Mouse (Mus musculus): ENCODE measurements around the gene Trpm8. TPM values are rescaled to one million over a fixed set of nuclear protein-coding genes. Genes with fewer than 3 reads are reported as not detected.

Gene Trpm8
- total RNA-seq, 2 experiments from 2014 or later, result not detected

DNA sequence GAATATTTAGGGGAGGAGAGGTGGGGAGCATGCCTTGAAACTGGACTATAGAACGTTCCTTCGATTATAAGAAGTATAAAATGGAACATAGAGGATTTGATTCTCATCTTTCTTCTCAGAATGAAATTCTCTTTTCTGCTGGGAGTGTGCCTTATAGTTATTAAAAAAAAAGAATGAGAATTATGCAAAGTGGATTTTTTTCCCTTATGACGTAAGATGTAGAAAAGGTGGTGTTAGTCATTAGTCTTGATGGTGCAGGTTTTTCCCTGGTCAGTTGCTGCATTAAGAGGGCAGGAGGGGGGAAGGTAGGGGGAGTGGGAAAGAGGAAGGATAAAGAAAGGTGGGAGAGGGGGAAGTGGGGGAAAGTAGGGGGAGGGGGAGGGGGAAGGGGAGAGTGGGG is 4.8 kb downstream of the Trpm8 start:
- no peak for DNase-seq
- intact Hi-C loops (cut with DNase I), result no loop called here

DNA sequence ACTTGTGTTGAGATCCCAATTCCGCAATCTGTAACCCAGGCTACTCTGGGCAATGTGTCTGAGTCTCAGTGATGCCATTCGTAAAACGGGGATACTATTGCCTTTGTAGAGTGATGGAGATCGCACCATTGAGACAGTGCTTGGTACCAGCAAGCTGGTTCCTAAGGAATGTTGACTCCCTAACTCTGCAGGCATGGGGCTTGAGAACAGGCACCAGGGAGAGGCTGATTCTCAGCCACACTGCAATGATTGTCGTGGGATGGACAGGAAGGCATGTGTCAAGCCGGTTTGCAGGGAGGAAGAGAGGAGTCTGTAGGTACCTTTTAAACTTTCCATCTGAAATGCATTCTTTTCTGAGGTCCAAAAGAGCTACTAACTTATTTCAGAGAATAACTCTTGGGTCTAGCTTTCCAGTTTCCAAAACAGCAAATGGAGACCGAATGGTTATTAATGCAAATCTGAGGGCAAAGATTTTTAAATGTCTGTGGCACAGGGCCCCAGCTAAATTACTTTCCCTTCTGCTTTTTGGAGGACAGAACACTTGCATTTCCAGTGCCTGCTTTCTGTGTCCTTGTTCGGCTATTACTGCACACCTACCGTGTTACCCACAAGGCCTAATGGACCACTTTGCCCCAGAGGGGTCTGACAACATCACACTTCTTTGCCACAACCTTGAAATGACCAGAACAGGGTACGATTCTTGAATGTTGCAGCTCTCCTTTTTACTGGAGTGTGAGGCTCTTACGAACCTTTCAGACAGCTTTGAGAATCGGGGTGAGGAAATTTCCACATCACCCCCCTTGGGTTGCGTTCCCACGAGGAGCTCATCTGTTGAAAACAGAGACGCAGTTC is 6.1 kb downstream of the Trpm8 start:
- intact Hi-C loops (cut with DNase I), result no loop called here
- DNase-seq, result no peak

DNA sequence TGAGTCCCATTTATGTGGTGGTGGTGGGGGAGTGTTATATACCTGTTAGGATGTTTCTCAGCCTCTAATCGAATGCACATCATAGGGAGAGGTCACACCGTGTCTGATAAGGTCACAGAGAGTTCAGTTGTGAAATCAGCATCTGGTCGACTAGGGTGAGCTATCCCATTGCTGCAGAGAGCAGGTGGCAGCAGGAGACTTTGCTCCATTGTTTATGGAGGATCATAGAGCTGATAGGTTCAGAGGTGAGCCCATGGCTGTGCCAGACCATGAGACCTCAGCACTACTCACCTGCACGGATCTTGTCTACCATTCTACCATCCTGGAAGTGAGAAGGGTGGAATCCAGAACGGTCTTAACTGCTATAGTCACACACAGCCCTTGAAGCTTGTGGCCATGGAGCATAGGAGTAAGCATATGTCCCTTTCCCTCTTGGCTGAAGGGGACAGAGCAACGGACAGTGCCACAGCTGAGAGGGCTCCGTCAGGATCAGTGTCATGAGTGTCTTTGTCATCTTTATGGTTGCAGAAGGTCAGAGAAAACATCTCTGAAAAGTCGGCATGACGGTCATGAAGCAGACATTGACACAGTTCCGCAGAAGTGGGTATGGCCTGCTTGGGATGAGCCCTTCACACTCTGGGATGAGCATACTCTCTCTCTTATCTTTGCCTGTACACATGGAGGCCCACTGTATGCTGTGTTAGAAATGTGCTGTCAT is 6.9 kb downstream of the Trpm8 start:
- intact Hi-C loops (cut with DNase I), result no loop called here
- no peak for DNase-seq

DNA sequence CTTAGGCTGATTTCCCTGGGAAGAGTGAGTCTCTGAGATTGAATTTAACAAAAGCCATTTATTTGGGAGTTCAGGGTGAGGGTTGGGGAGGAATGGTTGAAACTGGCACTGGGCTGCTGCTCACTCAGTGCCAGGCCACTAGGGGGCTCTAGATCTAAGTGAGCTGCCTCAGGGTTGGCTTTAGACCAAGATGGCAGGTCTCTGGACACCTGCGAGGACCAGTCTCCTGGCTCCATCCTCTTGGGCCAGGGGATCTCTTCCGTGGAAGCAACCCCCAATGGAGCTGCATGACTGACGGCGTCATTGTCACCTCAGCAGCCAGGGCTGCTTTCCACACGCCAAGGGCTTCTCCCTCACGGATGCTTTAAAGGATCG is 7.5 kb downstream of the Trpm8 start:
- intact Hi-C loops (cut with DNase I), result no loop called here

DNA sequence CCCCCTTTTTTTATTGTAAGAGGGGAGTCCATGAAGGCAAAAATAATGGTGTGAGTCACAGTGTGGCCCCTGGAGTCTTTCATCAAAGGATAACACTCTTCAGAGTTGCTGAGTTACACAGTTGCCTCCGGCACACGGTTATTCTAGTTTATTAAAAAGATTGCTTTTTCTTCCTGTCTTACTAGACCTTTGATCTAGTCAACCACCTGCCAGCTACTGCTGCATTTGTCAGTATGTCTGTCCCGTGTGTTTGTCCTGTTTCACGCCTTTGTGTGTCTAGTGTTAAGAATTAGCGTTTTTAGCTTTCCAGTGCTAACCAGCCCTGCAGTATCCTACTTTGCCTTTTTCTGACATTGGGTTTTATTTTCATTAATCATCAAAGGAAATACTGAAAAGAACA is 8.2 kb downstream of the Trpm8 start:
- DNase-seq, result no peak
- intact Hi-C loops (cut with DNase I), result no loop called here

More for the DNA sequence above, 7.5 kb downstream of the Trpm8 start:
- no peak for DNase-seq

DNA sequence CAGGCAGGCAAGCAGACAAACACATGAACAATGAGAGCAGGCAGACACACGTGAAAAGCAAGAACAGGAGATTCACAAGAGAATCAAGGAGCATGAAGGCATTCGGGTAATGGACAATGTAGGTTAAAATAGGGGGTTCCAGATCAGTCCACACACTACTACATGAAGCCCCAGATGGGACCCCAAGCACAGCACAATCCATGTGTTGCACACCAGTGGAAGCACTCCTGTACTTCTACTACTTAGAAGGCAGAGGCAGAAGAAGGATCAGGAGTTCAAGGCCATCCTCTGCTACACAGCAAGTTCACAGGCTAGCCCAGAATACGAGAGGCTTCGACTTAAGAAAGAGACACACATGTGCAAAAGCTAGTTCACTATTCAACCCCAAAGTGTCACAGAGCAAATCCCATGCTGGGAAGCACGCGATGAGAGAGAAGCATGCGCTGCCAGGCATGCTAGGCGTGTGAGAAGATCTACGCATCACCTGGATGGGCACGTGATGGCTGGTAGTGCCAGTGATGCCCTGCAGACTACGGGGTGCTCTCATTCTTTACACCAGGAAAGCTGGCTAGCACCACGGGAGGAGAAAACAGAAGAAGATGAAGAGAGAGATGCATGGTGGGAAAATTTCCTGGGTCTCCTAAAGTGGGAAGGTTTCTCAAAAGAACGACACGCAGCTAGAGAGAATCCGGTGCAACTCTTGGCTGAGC is 8.8 kb downstream of the Trpm8 start:
- intact Hi-C loops (cut with DNase I), result no loop called here
- no peak for DNase-seq

DNA sequence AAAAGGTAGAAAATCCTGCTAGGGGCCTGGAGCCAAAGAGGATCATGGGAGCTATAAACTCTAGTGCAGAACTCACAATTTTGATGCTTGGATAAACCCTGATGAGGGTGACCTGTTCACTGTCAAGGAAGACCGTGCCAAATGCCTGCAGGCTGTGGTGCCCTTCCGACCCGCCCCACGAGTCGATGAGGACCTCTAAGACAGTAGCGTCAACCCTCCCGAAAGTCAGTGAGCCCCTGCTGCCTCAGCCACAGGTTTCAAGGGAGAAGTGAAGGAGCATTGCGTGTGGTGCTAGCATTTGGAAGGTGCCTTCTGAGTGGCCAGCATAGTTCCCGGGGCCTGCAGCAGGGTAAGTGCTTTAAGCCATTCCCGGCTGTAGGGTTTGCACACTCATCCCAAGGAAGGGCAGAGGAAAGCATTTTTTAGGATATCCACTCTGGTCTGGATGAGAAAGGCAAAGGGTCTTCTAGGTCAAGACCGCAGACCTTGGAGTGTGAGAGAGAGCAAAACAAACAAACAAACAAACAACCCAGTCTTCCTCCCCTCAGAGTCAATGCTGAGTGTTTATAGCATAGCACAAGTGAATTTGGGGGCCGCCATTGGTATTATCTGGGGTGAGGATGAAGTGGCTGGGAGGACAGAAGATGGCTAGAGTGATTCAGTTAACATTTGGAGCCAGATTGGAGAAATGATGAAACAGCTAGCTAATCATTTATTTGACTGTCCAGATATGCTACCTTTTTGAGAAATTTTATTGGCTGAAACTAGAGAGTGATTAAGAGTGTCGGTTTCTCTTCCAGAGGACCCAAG is 9.6 kb downstream of the Trpm8 start:
- intact Hi-C loops (cut with DNase I), result no loop called here
- no peak for DNase-seq

DNA sequence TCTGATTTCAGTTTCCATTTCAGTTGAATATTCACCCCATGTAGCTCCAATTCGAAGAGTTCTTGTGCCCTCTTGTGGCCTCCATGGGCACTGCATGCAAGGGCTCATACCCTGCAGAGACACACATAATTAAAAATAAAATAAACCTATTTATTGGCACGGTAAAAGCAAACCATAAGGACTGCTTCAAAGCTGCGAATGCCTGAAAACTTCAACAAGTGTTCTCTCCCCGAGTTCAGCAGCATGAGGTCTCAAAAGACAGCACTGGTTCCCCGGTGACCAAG is 10.2 kb downstream of the Trpm8 start:
- intact Hi-C loops (cut with DNase I), result no loop called here
- DNase-seq, result peak in 1 of 2 experiments; percentile 80

DNA sequence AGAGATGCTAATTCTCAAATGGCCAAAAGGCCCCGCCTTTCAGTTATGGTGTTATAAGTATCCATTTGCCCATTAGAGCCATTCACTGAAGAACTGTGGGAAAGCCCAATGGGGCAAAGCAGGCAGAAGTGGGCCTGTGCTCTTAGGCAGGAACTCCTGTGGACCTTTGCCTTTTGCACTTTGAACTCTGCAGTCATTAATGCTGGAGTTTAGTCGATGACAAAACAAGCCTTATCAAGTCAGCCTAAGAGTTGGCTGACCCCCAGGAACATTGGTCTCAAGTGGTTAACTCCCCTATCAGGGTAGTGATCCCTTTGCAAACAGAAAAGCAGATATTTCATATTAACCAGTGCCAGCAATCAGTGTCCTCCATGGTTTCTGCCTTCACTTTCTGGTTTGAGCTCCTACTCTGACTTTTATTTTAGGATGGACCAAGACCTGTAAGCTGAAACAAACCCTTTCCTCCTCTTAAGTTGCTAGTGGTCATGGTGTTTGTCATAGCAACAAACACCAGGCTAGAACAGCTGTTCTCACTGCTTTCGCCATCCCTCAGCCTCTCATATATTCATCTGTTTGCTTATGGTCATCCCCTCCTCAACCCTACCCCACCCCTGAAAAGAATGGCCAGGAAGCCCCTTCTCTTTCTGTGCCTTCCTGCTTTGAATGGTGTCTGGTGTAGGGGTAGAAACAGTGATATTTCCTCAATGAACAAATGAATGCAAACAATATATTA is 10.8 kb downstream of the Trpm8 start:
- intact Hi-C loops (cut with DNase I), result no loop called here
- no peak for DNase-seq

DNA sequence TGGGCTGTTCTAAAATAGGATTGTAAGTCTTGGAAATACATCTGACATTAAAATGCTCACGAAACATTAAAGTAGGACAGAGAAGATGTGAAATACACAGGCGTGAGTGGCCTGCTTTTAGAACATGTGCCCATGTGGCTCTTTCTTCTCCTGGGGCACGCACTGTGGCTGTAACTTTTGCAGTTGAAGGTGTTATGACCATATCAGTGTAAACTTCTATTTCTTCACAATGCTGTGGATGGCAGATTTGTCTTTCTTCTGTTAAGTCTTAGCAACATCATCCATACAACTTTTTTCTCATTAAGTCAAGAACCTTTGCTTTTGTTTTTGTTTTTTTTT is 11.3 kb downstream of the Trpm8 start:
- intact Hi-C loops (cut with DNase I), result no loop called here
- no peak for DNase-seq

DNA sequence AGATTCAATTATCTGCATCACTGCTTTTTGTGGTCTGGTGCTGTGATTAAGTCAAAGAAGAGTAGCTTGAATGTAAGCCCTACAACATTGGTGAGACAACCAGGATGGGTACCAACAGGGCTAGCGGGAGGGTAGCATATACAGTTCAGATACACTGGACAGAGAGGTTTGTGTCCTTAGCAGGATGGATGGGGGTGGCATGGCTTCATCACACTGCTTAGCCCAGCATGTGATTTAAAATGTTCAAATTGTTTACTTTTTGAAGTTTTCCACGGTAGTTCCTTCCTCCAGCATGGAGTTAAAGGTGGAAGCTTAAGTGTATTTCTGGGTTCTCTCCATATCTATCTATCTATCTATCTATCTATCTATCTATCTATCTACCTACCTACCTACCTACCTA is 11.7 kb downstream of the Trpm8 start:
- DNase-seq, result no peak
- intact Hi-C loops (cut with DNase I), result no loop called here

DNA sequence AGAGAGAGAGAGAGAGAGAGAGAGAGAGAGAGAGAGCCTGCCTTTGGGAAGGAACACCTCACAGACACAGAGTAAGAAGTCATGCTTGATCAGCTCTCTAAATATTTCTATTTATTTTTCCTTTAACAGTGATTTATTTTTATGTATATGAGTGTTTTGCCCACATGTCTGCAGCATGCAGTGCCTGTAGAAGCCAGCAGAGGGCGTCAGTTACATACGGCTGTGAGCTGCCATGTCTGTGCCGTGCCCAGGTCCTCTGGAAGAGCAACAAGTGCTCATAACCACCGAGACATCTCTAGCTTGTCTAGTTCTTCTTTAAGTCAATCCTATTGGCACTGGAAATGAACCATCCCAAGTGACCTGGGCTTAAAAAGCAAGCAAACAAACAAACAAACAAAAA is 12.5 kb downstream of the Trpm8 start:
- intact Hi-C loops (cut with DNase I), result no loop called here
- peak in 1 of 2 experiments; percentile 64 for DNase-seq

DNA sequence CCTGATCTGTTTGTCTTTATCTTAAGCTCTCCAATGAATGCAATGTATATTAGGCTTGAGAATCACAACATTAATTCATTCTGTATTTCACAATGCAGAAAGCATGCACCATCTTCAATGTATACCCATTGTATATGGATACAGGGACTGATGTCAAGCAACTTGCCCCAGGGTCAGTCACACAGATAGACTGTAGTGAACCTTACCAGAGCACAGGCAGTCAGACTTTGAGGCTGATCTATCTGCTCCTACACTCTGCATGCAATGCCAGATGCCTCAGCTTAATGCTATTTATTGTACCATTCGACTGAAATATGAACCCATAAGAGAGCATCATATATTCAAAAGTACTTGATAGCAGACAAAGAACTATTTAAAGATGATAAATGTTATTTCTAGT is 13.1 kb downstream of the Trpm8 start:
- no peak for DNase-seq
- intact Hi-C loops (cut with DNase I), result no loop called here

DNA sequence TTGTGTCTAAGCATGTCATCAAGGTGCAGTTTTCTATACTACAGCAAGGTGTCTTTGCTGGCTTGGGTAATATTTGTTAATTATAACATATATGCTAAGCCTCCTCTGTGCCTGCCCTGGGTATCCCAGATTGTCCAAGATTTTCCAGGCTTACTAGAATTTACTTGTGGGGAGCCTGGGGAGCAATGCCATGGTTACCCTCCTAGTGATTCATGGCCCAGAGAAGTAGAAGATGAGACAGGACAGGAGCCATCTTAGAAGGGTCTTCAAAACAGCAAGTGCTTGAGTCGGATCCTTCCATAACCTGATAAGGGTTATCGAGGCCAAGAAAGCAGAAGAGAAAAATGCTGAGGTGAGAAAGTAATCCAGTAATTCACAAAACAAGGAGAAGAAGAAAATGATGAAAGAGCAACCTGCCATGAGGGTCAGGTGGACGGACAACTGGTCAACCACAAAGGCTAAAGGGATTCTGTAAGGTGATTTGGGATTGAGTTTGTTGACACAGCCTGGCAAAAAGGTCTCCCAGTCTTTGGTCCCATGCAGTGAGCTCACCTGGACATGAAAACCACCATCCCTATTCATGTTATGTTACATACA is 14.0 kb downstream of the Trpm8 start:
- intact Hi-C loops (cut with DNase I), result no loop called here
- no peak for DNase-seq

DNA sequence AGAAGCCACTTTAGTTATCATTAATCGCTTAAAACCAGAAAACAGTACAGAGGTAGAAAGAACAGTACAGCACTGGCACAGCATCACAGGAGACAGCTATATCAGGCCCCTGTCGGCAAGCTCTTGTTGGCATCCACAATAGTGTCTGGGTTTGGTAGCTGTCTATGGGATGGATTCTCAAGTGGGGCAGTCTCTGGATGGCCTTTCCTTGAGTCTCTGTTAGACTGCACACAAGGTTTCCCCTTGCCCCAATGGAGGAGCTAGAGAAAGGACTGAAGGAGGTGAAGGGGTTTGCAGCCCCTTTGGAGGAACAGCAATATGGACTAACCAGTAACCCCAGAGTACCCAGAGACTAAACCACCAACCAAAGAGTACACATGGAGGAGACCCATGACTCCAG is 14.6 kb downstream of the Trpm8 start:
- intact Hi-C loops (cut with DNase I), result no loop called here

DNA sequence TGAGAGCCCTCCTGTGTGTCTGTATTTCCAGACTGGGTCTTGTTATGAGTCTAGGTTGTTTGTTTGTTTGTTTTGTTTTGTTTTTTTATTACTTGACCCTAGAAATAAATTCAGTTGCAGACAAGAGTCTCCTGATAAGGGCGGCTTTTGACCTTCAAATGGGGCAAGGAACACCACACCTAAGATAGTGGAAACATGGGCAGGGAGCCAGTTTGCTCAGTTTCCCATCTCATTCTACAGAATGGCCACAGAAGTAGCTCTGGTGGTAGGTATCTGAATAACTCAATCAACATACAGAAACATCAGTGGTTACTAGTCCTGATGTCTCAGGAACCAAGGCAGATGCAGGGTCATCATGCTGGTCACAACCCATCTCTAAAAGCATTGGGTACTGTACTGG is 17.2 kb downstream of the Trpm8 start:
- intact Hi-C loops (cut with DNase I), result no loop called here
- no peak for DNase-seq

More for the DNA sequence above, 14.6 kb downstream of the Trpm8 start:
- no peak for DNase-seq

DNA sequence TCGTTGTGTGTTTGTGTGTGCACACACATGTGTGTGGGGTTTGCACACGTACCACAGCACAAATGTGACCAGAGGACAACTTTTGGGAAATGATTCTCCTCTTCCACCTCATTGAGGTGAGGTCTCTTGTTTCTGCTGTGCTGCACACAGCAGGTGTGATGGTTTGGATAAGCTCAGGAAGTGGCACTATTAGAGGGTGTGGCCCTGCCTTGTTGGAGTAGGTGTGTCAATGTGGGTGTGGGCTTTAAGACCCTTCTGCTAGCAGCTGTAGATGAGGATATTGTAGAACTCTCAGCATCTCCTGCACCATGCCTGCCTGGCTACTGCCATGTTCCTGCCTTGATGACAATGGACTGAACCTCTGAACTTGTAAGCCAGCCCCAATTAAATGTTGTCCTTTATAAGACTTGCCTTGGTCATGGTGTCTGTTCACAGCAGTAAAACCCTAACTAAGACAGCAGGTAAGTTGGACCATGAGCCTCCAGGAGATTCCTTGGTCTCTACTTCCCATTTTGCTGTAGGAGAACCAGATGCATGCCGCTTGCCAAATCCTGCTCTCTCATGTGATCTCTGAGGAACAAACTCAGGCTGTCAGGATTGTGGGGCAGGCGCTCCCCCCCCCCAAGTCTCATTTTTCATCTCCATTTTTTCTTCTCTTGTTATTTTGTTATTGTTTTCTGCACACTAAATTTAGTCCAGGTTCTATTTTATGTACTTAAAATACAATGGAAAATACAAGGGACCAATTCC is 18.9 kb downstream of the Trpm8 start:
- DNase-seq, result no peak
- intact Hi-C loops (cut with DNase I), result no loop called here

DNA sequence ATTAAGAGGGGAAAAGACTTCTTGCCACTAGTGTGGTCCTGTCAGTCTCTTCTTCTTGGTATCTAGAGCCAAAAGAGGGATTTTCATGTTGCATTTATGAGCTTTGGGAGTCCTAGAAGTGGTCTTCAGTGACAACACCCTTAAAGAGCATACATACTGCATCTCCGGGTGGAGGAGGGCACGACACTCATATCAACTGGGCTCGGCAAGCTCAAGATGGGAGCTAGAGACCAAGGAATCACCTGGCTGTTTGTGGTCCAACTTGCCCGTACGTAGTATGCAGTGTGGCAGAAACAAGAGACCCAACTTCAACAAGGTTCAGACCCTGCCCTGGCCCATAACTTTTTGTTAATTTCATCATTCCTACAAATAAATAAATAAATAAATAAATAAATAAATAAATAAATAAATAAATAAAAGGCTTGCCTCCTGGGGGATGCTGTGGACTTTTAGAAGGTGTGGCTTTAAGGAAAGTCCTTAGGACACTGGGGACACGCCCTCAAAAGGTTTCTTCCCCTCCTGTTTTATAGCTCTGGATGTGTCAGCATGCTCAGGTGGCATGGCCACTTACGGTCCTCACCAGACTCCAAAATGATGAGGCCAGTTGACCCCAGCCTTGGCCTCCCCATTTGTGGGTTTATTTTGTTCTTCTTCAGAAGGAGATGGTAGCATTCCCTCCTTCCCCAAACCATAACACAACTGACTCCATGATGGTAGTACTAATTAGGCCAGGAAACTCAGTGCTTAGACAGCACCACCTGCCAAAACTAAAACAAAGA is 20.2 kb downstream of the Trpm8 start:
- no peak for DNase-seq
- intact Hi-C loops (cut with DNase I), result no loop called here
